Mouse (Mus musculus) midbrain, embryonic 13.5 days (tissue): ENCODE data around the gene Rbm38. TPM values are rescaled to one million over a fixed set of nuclear protein-coding genes. Genes with fewer than 3 reads are reported as not detected.

ENCODE experiments used
- ATAC-seq: fragments of 200-750 bp; cut with Nextera tagmentation; 2 replicates; pipeline ENCODE4 v1.8.0; 2017; ENCODE audit warnings: mild to moderate bottlenecking, moderate TSS enrichment, moderate library complexity
- H3K27ac ChIP-seq: fragments of 300-500 bp; sonication (generic); 2 replicates; pipeline ENCODE4 v1.5.1; 2015; ENCODE audit warnings: inconsistent platforms, mild to moderate bottlenecking, moderate library complexity
- H3K27me3 ChIP-seq: fragments of 300-500 bp; sonication (generic); 2 replicates; pipeline ENCODE4 v1.6.1; 2015; ENCODE audit warnings: mild to moderate bottlenecking, inconsistent platforms
- H3K36me3 ChIP-seq: fragments of 300-500 bp; sonication (generic); 2 replicates; pipeline ENCODE4 v1.6.1; 2015; ENCODE audit warnings: mild to moderate bottlenecking, inconsistent platforms
- H3K4me1 ChIP-seq: fragments of 300-500 bp; sonication (generic); replicated peaks from 2 replicates; pipeline ENCODE4 v1.6.1; 2015; ENCODE audit warnings: inconsistent platforms
- H3K4me2 ChIP-seq: fragments of 300-500 bp; sonication (generic); replicated peaks from 2 replicates; pipeline ENCODE4 v1.6.1; 2015; ENCODE audit warnings: moderate library complexity, mild to moderate bottlenecking, inconsistent platforms
- H3K4me3 ChIP-seq: fragments of 300-500 bp; sonication (generic); replicated peaks from 2 replicates; pipeline ENCODE4 v1.5.1; 2015; ENCODE audit warnings: mild to moderate bottlenecking, inconsistent platforms
- H3K9ac ChIP-seq: fragments of 300-500 bp; sonication (generic); replicated peaks from 2 replicates; pipeline ENCODE4 v1.6.1; 2015; ENCODE audit warnings: mild to moderate bottlenecking, inconsistent platforms
- H3K9me3 ChIP-seq: fragments of 300-500 bp; sonication (generic); 2 replicates; pipeline ENCODE4 v1.6.1; 2016; ENCODE audit warnings: mild to moderate bottlenecking, inconsistent platforms
- WGBS: fragments of 180-500 bp; shearing (Covaris S2); methylation state at CpG from one replicate; pipeline ENCODE4 v1.1.7; 2015; 5-methylcytosine and 5-hydroxymethylcytosine counted together
- polyA plus RNA-seq: library from polyadenylated mRNA; unstranded; fragments of >200 nt; fragmentation: Nextera tagmentation; extraction: Ambion mirVana; gene quantifications from 2 replicates; pipeline ENCODE4 v1.2.1, GENCODE M21; 2015

Rbm38 gene
- polyA plus RNA-seq, 1 experiment from 2014 or later, result 29.4 TPM

DNA sequence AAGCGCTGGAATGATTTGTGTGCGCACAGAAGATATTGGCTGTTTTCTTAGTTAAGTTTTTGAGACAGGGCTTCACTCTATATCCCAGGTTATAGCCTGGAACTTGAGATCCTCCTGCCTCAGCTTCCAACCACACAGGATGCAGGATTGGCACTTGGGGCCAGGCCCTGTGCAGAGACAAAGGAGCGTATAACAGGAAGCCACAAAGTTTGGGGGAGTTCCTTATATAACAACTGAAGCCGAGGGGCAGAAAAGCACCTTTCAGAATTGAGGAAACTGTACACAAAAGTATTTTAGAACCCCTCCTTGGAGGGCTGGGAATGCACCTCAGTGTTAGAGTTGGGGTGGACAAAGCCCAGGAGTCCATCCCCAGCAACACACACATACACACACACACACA, 18.7 kb downstream of the Rbm38 start:
- no peak overlapping the region for H3K4me3 ChIP-seq
- H3K27me3 ChIP-seq, result no peaks in the 10 kb centered on the region
- H3K9me3 ChIP-seq, result no peaks in the 10 kb centered on the region
- peaks cover 25% of the 10 kb centered on the region for H3K36me3 ChIP-seq
- H3K27ac ChIP-seq, result no peak overlapping the region
- WGBS, result 94% methylated on average over 4 of the region's 4 CpGs
- H3K4me1 ChIP-seq, result peaks cover 3% of the 10 kb centered on the region; the same call in 1 of the 2 replicates
- no peak overlapping the region for H3K4me2 ChIP-seq
- ATAC-seq, result no peak
- no peak overlapping the region for H3K9ac ChIP-seq

DNA sequence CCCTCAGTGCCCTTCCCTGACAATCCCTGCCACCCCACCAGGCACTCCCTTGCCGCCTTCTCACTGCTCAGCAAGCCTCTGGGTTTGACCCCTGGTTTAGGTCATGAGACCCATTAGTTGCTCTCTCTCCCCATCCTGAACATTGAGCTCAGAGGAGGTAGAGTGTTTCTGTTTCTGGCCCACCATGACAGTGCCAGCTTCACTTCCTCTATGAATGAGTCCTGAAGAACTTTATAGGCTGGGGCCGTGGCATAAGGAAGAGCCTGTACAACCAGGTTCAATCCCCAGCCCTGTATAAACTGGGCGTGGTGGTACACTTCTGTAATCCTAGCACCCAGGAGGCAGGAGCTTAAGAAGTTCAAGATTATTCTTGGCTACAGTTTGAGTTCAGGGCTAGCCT, 20.5 kb downstream of the Rbm38 start:
- Histone ChIP-seq H3K27ac (no peak overlapping the region), H3K27me3 (no peaks in the 10 kb centered on the region), H3K4me1 (peaks cover 3% of the 10 kb centered on the region; the same call in 1 of the 2 replicates), H3K4me3 (no peak overlapping the region), H3K9me3 (no peaks in the 10 kb centered on the region), H3K36me3 (peaks cover 8% of the 10 kb centered on the region), H3K4me2 (no peak overlapping the region), H3K9ac (no peak overlapping the region)
- no peak for ATAC-seq
- 84% methylated on average over 3 of the region's 3 CpGs for WGBS

DNA sequence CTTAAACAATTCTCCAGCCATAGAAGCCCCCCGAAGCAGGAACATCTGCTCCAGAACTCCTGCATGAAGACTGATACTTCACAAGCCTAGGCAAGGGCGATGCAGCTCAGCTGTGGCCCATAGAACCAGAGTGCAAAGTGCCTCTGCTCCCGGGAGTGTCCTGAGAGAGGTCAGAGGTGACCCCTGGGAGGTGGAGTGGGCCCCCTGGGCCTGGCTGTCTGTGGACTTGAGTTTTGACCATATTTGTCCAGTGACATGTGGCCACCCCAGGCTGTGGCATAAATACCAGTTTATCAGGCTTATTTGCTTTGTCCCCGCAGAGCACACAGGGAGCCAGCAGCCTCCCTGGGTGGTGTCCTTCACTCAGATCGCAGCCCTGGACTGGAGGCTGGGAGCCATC, 20.9 kb downstream of the Rbm38 start:
- ATAC-seq, result no peak
- H3K9me3 ChIP-seq, result no peaks in the 10 kb centered on the region
- H3K27ac ChIP-seq, result no peak overlapping the region
- 72% methylated on average over 5 of the region's 5 CpGs for WGBS
- H3K4me2 ChIP-seq, result no peak overlapping the region
- H3K4me1 ChIP-seq, result peaks cover 3% of the 10 kb centered on the region; the same call in 1 of the 2 replicates
- peaks cover 3% of the 10 kb centered on the region; the same call in 1 of the 2 replicates for H3K36me3 ChIP-seq
- no peak overlapping the region for H3K9ac ChIP-seq
- H3K27me3 ChIP-seq, result no peaks in the 10 kb centered on the region
- H3K4me3 ChIP-seq, result no peak overlapping the region

DNA sequence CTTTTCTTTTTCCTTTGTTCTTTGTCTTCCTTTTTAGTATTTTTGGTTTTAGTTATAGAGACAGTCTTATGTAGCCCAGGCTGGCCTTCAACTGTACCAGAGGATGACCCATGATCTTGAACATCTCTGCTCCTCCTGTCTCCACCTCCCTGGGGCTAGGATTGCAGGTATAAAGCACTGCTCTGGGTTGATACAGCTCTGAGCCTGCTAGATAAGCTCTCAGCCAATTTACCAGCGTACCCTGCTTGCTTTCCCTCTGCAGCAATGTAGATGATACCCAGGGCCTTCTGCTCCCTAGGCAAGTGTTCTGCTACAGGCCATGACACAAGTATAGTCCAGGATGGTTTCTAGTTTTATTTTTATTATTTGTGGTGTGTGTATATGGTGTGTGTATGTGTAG, 21.6 kb downstream of the Rbm38 start:
- Histone ChIP-seq H3K4me3 (no peak overlapping the region), H3K4me2 (no peak overlapping the region), H3K27me3 (no peaks in the 10 kb centered on the region), H3K36me3 (no peaks in the 10 kb centered on the region), H3K27ac (no peak overlapping the region), H3K4me1 (peaks cover 3% of the 10 kb centered on the region; the same call in 1 of the 2 replicates), H3K9ac (no peak overlapping the region), H3K9me3 (no peaks in the 10 kb centered on the region)
- WGBS, result 91% methylated on average over 1 of the region's 1 CpGs
- no peak for ATAC-seq

DNA sequence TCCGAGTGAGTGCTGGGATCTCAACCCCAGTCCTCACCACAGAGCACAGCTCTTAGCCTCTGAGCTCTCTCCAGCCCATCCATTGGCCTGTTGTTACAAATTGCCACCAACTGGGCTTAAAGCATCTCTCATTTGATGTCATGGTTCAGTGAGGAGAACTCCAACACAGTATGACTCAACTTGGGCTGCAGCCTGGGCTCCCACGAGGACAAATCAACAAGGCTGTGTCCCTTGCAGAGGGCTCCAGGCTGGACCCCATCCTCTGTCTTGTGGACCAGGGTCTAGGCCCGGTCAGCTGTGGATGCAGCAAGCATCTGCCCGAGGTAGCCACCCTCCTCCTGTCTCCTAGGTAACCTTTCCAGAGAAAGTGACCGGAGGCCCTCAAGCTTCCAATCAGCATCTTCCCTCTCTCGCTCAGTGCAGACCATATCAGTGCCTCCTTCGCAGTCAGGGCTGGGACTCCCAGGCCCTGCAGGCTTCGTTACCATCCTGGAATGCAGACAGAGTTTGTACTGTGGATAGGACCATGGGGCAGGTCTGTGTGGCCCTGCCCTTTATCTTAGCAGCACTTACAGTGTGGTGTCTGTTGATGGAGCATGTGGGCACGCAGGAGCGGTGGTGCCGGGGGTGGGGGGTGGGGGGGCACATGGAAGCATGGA, 22.3 kb downstream of the Rbm38 start:
- Histone ChIP-seq H3K36me3 (no peaks in the 10 kb centered on the region), H3K27me3 (no peaks in the 10 kb centered on the region), H3K27ac (no peak overlapping the region), H3K9ac (0 out of 2 replicates have a peak overlapping the region, but pooled peaks have one; percentile 23), H3K4me2 (no peak overlapping the region), H3K9me3 (no peaks in the 10 kb centered on the region), H3K4me1 (peaks cover 3% of the 10 kb centered on the region; the same call in 1 of the 2 replicates), H3K4me3 (no peak overlapping the region)
- 52% methylated on average over 11 of the region's 11 CpGs for WGBS
- peak; percentile 12; the same call in 1 of the 2 replicates for ATAC-seq

DNA sequence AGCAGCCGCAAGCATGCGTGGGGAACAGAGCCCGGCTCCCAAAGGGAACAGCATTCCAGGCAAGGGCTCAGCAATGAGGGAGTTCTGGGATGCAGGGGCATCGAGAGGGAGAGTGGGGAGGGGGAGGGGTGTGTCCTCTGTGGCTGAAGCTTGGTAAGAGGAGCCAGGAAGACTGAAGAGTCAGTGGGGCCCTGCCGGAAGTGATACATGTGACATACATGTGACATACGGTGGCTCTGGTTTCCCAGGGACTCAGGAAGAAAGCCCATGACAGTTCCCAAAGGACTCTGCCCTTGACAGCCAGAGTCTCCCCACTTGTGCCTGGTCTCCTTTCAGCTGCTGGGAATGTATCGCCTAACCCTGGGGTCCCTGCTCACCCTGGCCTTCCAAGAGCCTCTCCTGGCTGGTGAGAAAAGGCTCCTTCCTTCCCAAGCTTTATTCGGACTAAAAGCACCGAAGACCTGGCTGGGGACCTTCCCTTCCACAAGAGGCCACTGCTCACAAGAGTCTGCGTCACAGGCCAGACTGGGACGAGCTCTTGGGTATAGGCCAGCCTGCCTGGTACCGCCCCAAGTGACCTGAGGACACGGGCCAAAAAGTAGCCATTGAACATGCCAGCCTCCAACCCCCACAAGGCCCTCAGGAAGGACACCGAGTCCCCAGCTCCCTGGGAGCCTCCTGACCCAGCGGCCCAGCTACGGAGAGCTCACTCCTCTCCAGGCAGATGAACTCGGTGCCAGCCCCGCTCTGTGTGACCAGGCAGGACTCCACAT, 24.1 kb downstream of the Rbm38 start:
- H3K27me3 ChIP-seq, result no peaks in the 10 kb centered on the region
- H3K27ac ChIP-seq, result no peak overlapping the region
- H3K9ac ChIP-seq, result no peak overlapping the region
- H3K36me3 ChIP-seq, result no peaks in the 10 kb centered on the region
- H3K4me3 ChIP-seq, result no peak overlapping the region
- H3K4me1 ChIP-seq, result peaks cover 3% of the 10 kb centered on the region; the same call in 1 of the 2 replicates
- no peak overlapping the region for H3K4me2 ChIP-seq
- H3K9me3 ChIP-seq, result no peaks in the 10 kb centered on the region
- ATAC-seq, result no peak
- 84% methylated on average over 18 of the region's 18 CpGs for WGBS

DNA sequence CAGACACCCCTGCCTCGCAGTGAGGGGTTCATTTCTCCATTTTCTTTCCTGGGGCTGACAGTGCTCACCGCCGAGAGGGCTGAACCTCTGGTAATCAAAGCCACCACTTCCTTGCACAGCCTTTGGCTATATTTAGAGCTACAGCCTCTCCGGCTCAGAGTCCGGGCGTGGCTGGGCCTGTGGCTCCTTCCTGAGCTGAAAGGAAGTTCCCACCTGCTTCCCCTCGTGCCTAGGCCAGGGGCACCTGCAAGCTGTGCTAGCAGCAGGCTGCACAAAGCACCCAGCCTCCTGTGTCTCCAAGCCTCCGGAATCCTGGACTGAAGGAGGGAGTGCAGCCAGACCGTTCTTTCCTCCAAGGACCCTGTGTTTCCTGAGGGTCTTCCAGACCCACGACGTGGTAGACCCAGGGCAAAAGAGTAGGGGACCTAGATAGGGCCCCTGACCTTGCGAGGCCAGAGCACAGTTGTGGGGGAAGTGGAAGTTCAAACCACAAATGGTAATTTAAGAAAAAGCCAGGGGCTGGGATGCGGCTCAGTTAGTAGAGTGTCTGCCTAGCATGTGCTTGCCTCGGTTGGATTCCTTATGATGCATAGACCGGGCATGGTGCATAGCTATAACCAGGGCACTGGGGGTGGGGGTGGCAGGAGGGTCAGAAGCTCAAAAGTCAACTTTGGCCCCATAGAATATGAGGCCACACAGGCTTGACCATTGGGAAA, 26.4 kb downstream of the Rbm38 start:
- H3K9ac ChIP-seq, result no peak overlapping the region
- no peak for ATAC-seq
- no peaks in the 10 kb centered on the region for H3K27me3 ChIP-seq
- H3K9me3 ChIP-seq, result no peaks in the 10 kb centered on the region
- H3K4me3 ChIP-seq, result no peak overlapping the region
- H3K27ac ChIP-seq, result no peak overlapping the region
- WGBS, result 79% methylated on average over 15 of the region's 15 CpGs
- no peak overlapping the region for H3K4me2 ChIP-seq
- H3K4me1 ChIP-seq, result peaks cover 9% of the 10 kb centered on the region
- no peaks in the 10 kb centered on the region for H3K36me3 ChIP-seq

DNA sequence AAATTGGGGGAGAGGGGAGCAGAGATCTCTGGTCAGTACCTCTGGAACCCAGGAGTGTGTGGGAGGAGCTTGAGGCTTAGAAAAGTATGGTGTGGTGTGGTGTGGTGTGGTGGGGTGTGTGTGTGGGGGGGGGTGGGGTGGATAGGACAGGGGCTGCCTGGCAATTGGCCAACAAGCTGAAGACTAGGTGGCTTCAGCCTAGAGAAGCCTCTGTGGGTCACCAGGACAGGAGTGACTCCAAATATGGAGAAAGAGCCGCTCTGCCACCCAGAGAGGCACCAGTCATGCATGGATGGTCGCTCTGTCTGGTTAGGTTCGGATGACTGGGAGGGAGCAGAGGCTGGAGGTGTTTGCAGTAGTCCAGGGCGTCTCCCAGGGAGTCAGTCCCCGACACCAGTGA, 27.2 kb downstream of the Rbm38 start:
- Histone ChIP-seq H3K4me1 (peaks cover 9% of the 10 kb centered on the region), H3K27ac (no peak overlapping the region), H3K36me3 (no peaks in the 10 kb centered on the region), H3K9me3 (no peaks in the 10 kb centered on the region), H3K9ac (no peak overlapping the region), H3K4me3 (no peak overlapping the region), H3K4me2 (no peak overlapping the region), H3K27me3 (no peaks in the 10 kb centered on the region)
- WGBS, result 39% methylated on average over 5 of the region's 5 CpGs
- ATAC-seq, result no peak

DNA sequence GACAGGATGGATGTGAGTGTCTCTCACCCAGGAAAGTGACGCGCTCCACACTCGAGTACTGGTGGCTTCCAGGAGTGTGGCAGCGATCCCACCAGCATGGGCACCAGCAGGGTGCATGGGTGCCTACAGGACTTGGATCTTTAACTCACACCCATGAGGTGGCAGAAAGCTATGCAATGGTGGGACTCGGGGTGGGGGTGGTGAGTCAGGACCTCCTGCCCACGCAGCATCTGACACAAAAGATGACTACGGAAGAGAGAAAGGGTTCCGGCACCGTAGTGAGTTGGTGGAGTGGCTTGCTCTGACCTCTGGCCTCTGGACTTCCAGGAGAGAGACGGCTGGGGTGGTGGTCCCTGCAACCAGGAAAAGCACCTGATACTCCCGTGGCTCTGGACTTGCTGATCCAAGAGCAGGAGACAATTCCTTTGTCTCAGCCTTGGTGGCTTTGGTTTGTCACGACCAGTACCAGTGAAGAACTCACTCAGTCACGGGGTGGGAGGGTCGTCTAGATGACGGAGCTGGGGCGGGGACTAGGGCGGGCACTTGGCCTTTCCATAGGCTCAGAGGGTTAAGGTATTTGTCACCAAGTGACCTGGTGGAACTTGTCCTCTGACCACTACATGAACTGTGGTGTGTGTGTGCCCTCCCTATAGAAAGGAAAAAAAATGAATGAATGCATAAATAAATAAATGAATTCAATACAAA, 27.9 kb downstream of the Rbm38 start:
- no peak for ATAC-seq
- WGBS, result 54% methylated on average over 17 of the region's 17 CpGs
- peaks cover 6% of the 10 kb centered on the region for H3K4me1 ChIP-seq
- no peaks in the 10 kb centered on the region for H3K27me3 ChIP-seq
- H3K4me3 ChIP-seq, result no peak overlapping the region
- H3K36me3 ChIP-seq, result no peaks in the 10 kb centered on the region
- H3K9ac ChIP-seq, result no peak overlapping the region
- H3K27ac ChIP-seq, result no peak overlapping the region
- no peaks in the 10 kb centered on the region for H3K9me3 ChIP-seq
- no peak overlapping the region for H3K4me2 ChIP-seq

DNA sequence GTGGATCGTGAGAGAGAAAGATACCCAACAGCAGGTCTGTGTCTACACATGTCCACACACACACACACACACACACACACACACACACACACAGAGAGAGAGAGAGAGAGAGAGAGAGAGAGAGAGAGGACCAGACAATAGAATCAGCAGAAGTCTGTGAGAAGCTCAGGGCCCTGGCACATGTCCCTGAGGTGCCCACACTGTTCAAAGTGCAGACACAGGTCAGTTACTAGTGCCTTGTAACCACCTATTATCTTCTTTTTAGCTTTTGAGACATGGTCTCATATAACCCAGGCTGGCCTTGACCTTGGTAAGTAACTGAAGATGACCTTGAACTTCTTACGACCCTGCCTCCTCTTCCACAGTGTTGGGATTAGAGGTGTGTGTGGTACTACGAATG, 28.9 kb downstream of the Rbm38 start:
- Histone ChIP-seq H3K36me3 (no peaks in the 10 kb centered on the region), H3K4me2 (no peak overlapping the region), H3K4me3 (no peak overlapping the region), H3K4me1 (peaks cover 6% of the 10 kb centered on the region), H3K27ac (no peak overlapping the region), H3K27me3 (no peaks in the 10 kb centered on the region), H3K9me3 (no peaks in the 10 kb centered on the region), H3K9ac (no peak overlapping the region)
- no peak for ATAC-seq
- WGBS, result 83% methylated on average over 3 of the region's 3 CpGs

DNA sequence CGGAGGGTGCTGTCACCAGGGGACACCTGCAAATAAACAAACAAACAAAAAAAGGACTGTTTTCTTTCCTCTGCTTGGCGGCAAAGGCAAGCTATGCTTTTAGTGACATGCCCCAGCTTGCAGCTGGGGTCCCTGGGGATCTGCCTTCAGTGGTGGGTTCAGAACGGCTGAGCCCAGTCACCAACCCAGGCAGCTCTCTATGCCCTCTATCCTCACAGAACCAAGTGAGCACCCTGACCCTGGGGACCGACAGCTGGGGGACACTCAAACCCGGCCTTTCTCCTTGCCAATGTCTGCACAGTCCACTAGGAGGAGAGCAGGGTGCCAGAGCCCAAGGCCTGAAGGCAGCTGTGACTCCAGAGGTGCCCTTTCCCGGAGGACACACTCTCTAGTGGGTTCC, 29.5 kb downstream of the Rbm38 start:
- no peak for ATAC-seq
- WGBS, result 45% methylated on average over 6 of the region's 6 CpGs
- Histone ChIP-seq H3K27me3 (no peaks in the 10 kb centered on the region), H3K4me3 (no peak overlapping the region), H3K4me2 (no peak overlapping the region), H3K9ac (no peak overlapping the region), H3K9me3 (no peaks in the 10 kb centered on the region), H3K4me1 (peaks cover 6% of the 10 kb centered on the region), H3K27ac (no peak overlapping the region), H3K36me3 (no peaks in the 10 kb centered on the region)
